Mouse (Mus musculus) heart, adult 2 months (tissue): Measurements from ENCODE around the gene Megf9.

Experiments
- CTCF ChIP-seq: fragments of 200-600 bp; IDR thresholded peaks from 2 replicates; pipeline ENCODE4 v1.8.1; 2022; ENCODE audit warnings: antibody characterized with exemption, mild to moderate bottlenecking, moderate library complexity
- EP300 ChIP-seq: fragments of 200-500 bp; IDR thresholded peaks from 2 replicates; pipeline ENCODE4 v1.6.1; 2011; ENCODE audit warnings: low read depth, low read length, control low read depth; ENCODE audit not compliant: insufficient read depth
- POLR2A ChIP-seq: fragments of 200-500 bp; IDR thresholded peaks from 2 replicates; pipeline ENCODE4 v1.6.1; 2011; ENCODE audit warnings: mild to moderate bottlenecking, low read depth, low read length, control low read depth; ENCODE audit not compliant: insufficient read depth

DNA sequence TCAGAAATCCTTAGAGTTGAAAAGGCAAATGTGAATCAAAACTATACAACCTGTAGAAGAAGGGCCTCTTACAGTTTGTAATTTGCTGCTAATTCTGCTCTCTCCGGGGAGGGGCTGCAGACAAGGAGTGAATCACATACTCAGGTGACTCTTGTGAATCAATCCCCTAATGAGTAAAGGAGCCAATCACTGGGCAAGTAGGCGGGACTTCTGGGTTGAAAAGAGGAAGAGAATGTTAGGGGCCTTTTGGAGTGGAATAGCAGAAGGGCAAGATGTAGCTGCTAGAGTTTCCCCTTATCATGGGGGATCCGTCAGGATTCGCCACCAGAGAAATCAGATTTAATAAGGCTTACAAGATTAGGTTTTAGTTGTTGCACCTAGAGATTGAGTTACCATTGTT, 136.7 kb downstream of the Megf9 start:
- no peak for TF ChIP-seq CTCF
- no peak for TF ChIP-seq POLR2A
- TF ChIP-seq EP300, result no peak
